Mouse (Mus musculus) lung, adult 2 months (tissue): ENCODE measurements around the gene Gsta3.

Experiments
- CTCF ChIP-seq: fragments of 200-500 bp; IDR thresholded peaks from 2 replicates; pipeline ENCODE4 v1.5.1; 2011; ENCODE audit warnings: mild to moderate bottlenecking, low read length, control low read depth; ENCODE audit not compliant: insufficient read depth
- POLR2A ChIP-seq: fragments of 200-500 bp; IDR thresholded peaks from 2 replicates; pipeline ENCODE4 v1.6.1; 2011; ENCODE audit warnings: low read depth, mild to moderate bottlenecking, control low read depth, low read length, borderline replicate concordance; ENCODE audit errors: extremely low read depth

DNA sequence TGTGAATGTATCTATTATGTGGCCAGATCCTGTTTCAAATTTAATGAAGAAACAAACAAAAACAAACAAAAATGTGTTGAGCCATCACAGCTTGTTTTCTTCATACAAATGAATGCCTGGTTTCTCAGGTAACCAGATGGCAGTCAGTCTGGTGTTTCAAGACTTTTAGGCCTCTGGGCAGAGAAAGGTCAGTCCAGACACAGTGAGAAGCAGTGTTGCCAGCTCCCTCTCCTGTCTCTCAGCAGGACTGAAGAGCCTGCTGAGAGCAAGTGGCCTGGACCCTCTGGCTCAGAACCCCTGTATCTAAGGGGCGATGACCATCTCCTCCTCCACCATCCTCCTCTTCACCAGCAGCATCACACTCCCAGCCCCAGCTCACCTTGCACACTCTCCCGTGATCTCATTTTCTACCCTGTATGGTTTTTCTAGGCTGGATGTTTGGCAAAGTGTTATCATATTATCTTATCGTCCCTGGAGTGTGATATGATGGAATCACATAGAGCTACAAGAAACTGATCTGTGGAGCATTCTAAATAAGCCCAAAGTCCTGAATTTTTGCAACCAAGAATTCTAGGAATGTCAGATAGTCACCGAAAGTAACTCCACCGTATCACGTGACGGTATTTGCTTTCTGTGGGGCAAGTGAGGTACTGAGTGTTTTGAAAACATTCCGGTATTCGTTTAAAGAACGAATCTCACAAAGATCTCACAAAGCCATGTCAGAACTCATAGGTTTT lies 12.3 kb downstream of the Gsta3 start:
- TF ChIP-seq CTCF = no peak
- TF ChIP-seq POLR2A = no peak
